Mouse (Mus musculus): ENCODE results near the gene Fam172a.
A peak's percentile ranks its signal among the peaks of the same experiment; 100 is the strongest.
"Not testable (repeated sequence)": the region's sequence is repeated elsewhere in the genome, so short reads cannot be mapped to it uniquely, and the experiment has no call there.

Gene Fam172a

DNA sequence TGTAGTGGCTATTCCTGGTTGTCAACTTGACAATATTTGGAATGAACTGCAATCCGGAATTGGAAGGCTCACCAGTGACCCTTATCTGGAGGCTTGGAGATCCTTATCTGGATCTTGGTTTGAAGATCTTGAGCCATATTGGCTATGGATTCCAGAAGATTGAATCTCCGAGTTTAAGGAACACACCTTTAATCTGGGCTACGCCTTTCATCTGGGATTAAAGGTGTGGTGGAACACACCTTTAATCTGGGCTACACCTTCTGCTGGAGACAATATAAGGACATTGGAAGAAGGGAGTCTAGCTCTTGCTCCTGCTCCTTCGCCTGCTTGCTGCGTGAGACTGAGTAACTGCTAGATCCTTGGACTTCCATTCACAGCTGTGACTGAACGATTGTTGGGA is at the start of gene Fam172a:
TSS of gene Fam172a (plus strand) at position 301 of the 400 bp plus-strand sequence.
- DNase-seq (ENCODE audit: low read depth, low spot score) = not testable (repeated sequence)

DNA sequence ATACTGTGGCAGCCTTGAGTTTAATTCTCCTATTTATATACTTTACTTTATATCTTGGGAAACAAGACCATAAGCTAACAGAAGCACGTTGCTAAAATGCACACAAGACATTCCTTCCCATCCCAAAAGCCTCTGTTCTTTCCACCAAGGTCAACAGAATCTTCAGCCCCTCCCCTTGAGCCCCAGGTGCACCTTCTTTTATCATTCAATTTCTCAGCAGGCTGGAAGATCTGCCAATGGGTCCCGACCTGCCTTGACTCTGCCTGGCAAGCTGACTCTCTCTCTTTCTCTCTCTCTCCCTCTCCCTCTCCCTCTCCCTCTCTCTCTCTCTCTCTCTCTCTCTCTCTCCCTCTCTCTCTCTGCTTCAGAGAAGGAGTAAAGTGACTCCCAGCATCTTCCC is 13.2 kb upstream of the Fam172a start:
- no peak for DNase-seq (ENCODE audit: low read depth, low spot score)

DNA sequence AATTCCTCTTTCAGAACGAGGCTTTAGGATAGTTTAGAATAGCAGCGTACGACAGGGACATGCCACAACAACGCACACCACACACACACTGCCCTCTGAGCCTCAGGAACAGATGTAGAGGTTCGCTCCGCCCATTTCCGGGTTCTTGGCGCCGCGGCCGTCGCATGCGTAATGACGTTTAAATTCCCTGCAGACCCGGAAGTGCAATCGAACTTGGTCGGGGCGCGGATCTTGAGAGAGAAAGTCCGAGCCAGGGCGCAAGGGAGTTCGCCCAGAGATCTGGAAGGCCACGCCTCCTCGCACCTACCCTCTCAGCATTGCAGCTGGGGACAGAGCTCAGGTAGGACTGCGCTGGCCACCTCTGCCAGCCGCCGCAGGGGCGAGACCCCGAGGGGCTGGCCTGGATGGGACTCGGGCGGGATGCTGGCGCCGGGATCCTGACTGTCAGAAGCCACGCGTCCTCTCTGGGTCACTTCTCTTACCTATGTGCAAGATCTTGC is 6.7 kb downstream of the Fam172a start:
- DNase-seq (ENCODE audit: low read depth, low spot score) = peak; percentile 87

DNA sequence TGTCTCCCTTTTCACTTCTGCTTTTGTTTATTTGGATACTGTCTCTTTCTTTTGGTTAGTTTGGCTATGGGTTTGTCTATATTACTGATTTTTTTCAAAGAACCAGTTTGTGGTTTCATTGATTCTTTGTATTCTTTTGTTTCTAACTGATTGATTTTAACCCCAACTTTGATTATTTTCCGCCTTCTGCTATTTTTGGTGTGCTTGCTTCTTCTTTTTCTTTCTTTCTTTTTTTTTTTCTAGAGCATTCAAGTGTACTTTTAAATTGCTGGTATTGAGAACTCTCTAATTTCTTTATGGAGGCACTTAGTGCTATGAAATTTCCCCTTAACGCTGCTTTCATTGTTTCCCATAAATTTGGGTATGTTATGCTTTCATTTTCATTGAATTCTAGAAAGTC is 15.7 kb downstream of the Fam172a start:
- DNase-seq (ENCODE audit: low read depth, low spot score) = no peak

DNA sequence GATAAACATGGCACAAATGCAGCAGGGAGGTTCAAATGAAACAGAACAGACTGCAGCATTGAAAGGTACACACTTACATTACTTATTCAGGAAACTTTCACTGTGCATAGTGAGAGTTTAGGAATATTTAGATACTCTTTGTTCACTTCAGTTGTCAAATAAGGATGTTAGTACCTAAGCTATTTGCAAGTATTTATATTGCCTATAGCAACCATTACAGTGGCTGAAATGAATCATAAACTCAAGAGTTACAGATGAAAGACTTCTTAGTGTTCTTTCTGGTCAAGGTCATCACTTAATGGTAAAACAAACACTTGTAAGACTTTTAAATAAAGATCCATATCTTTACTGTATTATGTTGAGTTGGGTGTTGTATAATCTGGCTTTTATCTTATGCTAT is 41.0 kb downstream of the Fam172a start:
- no peak for DNase-seq (ENCODE audit: low read depth, low spot score)

DNA sequence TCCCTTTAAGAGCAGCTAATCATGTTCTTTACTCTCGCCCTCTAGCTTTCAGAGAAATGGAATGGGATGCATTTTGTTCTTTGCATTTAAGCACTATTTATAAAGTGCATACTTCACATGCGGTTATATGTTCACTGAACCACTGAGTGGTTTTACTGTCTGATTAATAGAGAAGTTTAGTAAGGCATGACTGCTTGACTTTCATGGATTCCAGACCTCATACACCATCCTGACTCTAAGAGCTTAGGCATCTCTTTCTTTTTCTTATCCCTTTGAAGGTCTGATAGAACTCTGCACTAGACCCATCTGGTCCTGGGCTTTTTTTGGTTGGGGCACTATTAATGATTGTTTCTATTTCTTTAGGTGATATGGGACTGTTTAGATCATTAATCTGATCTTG is 75.8 kb downstream of the Fam172a start:
- no peak for DNase-seq (ENCODE audit: low read depth, low spot score)

DNA sequence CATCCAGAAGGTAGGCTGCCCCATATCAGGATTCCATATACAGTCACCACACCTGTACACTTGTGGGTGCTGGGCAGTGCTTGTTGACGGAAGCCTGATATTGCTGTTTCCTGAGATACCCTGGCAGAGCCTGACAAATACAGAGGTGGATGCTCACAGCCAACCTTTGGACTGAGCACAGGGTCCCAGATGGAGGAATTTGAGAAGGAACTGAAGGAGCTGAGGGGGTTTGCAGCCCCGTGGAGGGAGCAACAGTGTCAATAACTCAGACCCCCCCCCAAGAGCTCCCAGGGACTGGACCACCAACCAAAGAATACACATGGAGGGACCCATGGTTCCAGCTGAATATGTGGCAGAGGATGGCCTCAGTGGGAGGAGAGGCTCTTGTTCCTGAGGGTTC is 105.5 kb downstream of the Fam172a start:
- DNase-seq (ENCODE audit: low read depth, low spot score) = not testable (repeated sequence)

DNA sequence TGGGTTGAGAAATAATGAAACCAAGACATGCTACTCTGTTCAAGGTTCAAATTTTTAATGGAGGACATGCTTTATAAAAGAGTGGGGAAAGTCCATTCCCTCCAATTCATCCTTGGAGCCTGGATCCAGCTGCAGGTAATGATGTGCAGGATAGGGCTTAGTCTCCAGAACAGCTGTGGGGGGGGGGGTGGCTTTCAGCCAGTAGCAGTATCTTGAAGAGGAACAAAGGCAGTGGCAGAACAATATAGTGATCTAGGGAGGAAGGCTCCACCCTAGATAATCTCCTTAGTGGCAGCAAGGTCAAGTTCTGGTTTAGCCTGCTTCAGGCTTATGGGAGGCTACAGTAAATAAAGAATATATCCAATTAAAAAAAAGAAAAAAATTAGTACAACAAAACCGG is 108.6 kb downstream of the Fam172a start:
- no peak for DNase-seq (ENCODE audit: low read depth, low spot score)

DNA sequence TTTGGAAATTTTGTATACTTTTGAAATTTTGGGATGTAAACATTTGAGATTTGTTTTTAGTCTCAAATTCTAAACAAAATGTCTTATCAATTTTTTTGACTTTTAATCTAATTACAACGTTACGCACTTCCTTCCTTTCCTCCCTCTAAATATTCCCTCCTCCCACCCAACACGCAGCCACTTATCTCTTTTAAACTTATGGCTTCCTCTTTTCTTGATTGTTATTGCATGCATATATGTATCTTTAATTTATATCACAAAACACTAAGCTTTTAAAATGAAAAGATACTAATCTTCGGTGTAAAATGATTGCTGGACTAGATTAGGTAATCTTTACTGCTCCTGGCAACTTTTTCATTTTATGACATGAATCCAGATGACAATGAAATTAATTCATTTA is 124.3 kb downstream of the Fam172a start:
- no peak for DNase-seq (ENCODE audit: low read depth, low spot score)

DNA sequence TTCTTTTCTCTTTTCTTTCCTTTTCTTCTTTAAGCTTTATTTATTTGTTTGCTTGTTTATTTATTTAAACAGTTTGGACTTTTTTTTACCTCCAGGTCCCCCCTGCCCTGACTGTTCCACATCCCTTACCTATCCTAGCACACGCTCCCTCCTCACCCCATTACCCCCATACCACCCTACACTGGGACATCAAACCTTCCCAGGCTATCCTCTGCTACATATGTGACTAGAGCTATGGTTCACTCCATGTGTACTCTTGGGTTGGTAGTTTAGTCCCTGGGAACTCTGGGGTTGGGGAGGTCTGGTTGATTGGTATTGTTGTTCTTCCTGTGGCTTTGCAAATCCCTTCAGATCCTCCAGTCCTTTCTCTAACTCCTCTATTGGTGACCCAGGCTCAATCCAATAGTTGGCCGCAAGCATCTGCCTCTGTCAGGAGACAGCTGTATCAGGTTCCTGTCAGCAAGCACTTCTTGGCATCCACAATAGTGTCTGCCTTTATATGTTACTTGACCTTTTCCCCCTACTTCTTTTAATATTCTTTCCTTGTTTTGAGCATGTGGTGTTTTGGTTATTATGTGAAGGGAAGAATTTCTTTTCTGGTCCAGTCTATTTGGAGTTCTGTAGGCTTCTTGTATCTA is 141.3 kb downstream of the Fam172a start:
- no peak for DNase-seq (ENCODE audit: low read depth, low spot score)

DNA sequence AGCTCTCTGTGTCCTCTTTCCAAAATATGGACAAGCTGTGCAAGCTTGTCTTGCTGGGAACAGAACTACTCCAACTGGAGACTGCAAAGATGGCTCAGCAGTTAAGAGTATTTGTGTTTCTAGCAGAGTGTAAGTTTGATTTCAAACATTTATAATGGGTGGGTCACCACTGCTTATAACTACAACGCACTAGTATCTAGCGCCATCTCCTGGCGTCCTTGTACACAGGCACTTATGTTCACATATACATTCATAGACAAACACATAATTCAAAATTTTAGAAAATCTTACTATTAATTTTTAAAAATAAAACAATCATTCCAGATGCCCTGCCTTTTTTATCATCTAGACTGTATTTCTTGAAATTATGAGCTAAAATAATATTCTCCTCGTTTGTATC is 147.0 kb downstream of the Fam172a start:
- DNase-seq (ENCODE audit: low read depth, low spot score) = no peak

DNA sequence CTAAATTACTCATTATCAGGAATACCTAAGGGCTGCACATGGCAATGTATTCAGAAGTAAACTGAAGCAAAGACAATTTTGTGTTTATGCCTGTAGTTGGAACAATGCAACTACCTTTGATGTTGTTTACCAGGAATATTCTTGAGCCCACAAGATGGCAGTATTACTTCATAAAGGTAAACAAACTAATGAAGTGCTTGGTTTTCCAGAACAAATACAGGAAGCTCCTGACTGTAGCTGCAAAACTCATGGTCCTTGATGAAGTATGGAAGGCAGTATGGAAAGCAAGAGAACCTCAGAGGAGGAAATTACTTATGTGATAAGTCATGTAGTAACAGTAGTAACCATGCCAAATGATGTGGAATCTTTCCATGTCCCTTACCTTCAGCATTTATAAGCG is 163.0 kb downstream of the Fam172a start:
- peak; percentile 6 for DNase-seq (ENCODE audit: low read depth, low spot score)

DNA sequence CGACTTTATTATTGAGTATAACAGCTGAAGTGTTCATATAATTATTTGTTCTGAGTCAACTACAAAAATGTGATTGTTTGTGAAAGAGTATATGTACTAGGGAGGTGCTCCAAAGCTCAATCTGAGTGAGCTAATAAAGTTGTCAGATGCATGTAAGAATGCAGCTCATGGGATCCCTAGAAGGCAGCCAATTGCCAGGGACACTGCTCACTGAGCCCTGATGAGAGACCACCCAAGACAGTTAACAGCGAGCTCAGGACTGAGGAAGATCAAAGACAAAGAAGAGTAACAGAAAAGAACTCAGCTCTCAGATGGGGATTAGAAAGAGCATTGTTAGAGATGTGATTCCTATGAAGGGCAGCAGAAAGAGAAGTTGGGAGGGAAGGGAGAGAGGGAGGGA is 166.5 kb downstream of the Fam172a start:
- DNase-seq (ENCODE audit: low read depth, low spot score) = no peak

DNA sequence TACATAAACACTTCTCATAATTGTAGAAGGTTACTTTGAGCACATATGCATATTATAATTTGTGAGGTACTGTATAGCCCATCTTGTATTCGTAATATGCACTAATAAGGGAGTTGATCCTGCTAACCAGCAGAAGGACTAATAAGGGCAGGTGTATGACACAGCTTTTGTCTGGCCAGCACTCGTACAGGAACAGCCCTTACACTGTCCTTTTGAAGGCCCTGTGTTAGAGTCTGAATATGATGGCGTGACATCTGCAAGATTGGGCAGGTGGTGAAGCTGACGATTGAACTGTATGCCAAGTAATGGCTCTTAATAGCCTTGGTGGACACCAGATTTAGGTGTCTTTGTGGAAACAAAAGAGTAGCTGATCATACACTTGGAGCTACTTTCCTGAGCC is 176.3 kb downstream of the Fam172a start:
- DNase-seq (ENCODE audit: low read depth, low spot score) = no peak

DNA sequence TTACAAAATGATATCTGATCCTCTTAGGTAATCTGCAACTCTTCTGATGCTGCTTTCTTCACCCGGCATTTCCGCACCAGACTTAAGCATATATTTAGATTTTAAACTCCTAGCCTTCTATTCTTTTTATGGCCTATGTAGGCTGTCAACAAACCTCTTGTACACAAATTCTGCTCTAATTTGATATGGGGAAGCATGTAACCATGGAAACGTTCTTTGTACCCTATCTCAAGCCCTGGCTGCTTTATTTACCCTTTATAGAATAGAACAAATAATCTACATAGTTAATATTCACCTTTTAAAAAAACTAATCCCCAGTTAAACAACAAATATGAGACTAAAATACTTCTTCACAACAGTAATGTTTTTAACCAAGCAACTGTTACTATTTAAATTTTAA is 176.7 kb downstream of the Fam172a start:
- DNase-seq (ENCODE audit: low read depth, low spot score) = no peak

DNA sequence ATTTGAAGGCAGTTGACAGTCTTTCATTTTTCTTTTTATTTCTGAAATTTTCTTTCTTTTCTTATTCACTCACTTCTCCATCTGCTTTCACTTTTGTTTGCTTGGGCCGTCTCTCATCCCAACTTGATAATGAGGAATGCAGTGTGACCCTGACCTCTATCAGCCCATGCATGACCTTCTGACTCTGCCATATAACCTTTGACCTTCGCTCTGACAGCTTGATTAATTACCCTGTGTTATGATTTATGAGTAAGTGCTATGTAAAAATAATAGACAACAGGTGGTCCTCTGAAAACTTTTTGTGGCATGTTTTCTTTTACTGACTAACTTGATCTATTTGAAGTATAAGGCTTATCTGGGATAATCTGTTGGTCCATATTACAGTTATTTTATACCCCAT is 195.8 kb downstream of the Fam172a start:
- no peak for DNase-seq (ENCODE audit: low read depth, low spot score)

DNA sequence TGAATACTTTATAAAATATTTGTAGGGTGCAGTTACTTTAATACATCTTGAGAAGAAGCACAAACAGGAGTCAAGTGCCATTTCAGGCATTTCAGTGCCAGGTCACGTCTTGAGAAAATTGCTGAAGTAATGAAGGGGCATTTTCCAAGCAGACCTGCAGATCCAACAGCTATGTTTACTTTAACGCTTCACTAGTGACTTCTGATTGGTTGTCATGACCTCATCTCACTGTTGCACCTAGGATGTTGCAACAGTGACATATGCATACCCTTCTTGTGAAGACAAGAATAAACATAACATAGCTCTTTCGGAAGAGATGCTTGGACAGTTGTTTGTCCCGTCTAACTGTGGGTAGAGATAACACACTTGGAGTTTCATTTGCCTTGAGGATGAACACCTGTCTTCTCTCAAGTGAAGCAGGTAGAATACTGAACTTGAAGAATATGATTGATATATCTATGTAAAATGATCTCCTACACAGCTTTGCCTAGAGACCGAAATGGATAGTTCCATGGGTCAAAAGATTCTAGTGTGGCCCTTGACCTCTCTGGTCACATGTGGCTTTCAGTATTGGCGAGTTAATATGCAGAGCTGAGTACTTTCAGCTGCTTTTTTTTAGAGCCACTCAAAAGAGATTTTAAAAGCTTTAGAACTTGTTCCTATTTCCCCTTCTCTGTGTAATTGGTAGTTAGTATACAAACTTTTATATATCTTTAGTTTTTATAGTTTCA is 196.4 kb downstream of the Fam172a start:
- no peak for DNase-seq (ENCODE audit: low read depth, low spot score)

DNA sequence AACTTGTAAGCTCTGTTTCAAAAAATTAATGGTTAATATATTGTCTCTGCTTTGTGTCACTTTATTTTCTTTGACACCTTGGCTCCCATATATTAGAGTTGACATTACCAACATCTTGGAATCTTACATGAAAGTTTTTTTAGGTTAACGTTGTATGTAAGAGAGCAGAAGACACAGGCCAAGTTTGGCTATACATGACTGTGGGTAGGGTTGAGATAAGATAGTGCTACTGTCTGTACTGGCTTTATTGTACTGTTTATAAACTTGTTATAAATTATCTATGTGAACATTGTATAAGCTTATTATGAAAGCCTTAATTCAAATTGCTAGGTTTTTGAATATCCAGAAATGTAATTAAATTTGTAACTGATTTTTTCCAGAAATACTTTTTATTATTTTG is 197.9 kb downstream of the Fam172a start:
- no peak for DNase-seq (ENCODE audit: low read depth, low spot score)

DNA sequence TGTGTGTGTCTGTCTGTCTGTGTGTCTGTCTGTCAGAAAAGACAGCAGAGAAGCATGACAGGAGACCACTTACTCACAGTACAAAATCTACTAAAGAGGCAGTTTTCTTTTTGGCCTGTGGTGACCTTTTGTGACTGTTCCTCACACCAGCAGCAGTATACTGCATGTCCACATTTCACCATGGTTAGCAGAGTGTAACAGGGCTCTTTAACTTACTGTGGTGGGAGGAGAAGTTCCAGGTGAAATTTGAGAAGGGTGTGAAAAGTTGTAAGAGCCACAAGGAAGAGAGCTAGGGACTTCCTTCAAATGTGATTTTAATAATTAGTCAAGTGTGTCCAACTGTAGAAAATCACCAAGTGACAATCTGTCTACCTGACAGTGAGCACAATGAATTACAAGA is 199.0 kb downstream of the Fam172a start:
- no peak for DNase-seq (ENCODE audit: low read depth, low spot score)

DNA sequence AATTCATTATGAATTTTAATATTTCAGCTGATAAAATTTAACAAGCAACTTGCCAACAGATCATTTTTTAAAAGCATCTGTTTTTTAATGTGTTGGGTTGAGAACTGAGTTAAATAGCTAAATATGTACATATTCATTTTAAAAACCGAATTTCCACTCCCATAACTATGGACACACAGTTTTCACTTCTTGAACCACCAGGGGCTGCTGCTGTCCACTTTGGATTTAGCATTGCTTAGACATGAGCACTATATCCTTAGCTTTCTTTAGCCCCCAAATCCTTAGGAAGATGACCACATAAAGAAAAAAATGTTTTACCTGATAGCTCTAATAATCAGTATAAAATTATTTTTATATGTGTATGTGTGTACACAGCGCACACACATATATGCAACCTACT is 207.4 kb downstream of the Fam172a start:
- no peak for DNase-seq (ENCODE audit: low read depth, low spot score)

DNA sequence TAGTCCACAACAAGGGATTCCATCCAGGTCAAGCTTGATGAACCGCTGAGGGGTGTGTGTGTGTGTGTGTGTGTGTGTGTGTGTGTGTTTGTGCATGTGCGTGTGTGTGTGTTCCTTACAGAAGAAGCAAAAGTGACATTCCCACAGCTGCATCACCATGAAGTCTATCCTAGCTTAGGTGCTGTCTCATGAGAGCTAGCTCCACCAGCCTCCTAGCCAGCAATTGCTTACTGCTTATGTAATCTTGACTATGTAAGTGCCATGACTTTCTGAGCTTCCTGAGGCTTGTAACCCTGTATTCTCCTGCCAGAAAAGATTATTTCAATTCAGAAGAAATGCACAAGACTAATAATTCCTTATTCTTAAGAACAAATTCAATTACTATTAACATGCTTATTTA is 221.0 kb downstream of the Fam172a start:
- no peak for DNase-seq (ENCODE audit: low read depth, low spot score)

DNA sequence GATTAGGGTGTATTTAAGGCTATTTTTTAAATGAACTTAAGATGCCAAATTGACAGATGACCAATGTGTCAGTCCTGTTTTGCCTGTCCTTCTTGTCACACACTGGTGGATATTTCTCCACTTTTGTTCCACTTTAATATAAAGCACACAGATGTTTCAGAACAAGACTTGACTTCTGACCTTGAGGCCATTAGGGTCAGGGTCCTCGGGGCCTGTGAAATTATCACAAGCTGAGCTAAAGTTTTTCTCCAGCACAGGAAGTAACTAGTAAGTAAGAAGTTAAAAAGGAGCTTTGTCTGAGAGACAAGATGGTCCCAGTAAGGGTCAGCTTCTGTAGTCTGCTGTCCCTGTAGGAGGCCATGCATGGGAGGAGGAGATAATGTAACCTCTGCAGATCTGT is 255.8 kb downstream of the Fam172a start:
- DNase-seq (ENCODE audit: low read depth, low spot score) = no peak

DNA sequence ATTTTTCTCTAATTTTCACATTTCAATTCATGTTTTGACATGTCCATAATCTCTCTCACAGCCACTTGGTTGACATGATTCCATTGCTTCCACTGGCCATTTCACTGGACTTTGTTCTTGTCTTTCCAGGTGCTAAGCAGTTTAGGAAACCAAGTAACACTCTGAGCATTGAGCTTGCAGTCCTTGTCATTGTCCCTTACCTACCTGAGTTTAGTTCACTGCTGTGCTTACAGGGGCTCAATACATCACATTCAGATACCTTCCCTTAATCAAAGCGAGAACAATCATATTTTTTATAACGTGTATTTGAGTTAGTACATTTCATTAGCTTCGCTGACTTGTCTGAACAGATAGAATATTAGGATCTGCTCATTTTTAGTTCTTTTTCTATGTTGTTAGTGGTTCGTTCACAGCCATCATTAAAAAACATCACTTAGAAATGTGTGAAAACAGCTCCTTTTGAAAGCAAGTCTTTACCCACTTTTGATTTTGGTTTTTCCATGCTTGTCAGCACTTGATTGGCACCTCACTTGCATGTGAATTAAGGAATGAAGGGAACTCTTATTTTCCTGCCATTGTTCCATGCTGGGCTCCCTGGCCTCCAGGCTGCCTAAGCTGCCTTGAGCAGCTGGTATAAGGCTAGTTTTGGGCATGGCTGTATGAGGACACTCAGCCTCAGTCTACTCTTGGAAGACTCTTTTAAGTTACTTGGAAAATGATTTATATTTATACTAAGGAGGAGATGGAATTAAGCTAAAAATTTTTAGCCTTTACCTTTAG is 257.9 kb downstream of the Fam172a start:
- DNase-seq (ENCODE audit: low read depth, low spot score) = no peak

All from retina, adult 2 months (tissue).